Mouse (Mus musculus) CH12.LX (cell line): Measurements from ENCODE around the gene Prpf40b.

Experiments
- CTCF ChIP-seq, 2 experiments: IDR thresholded peaks in 1 of 2; conservative IDR thresholded peaks in 1 of 2; 2 replicates each; pipeline ENCODE4 v1.5.1; 2011 to 2012; ENCODE audit warnings: low read depth in 2 of 2, low read length in 2 of 2, improper control_type of control experiment in 1 of 2, inconsistent platforms in 1 of 2, mild to moderate bottlenecking in 1 of 2, moderate library complexity in 1 of 2
- ETS1 ChIP-seq: conservative IDR thresholded peaks from 2 replicates; pipeline ENCODE4 v1.6.1; 2012; ENCODE audit warnings: low read depth, mild to moderate bottlenecking, inconsistent platforms, low read length, improper control_type of control experiment, moderate library complexity
- MAX ChIP-seq: IDR thresholded peaks from 2 replicates; pipeline ENCODE4 v1.6.1; 2011; ENCODE audit warnings: low read length, improper control_type of control experiment
- MEF2A ChIP-seq: IDR thresholded peaks from 2 replicates; pipeline ENCODE4 v1.6.1; 2014; ENCODE audit warnings: low read depth, mild to moderate bottlenecking, inconsistent platforms, low read length, improper control_type of control experiment, borderline replicate concordance
- MXI1 ChIP-seq: IDR thresholded peaks from 2 replicates; pipeline ENCODE4 v1.6.1; 2011; ENCODE audit warnings: mild to moderate bottlenecking, low read depth, low read length, improper control_type of control experiment
- MYC ChIP-seq: IDR thresholded peaks from 2 replicates; pipeline ENCODE4 v1.6.1; 2011; ENCODE audit warnings: low read depth, mild to moderate bottlenecking, improper control_type of control experiment, low read length
- POLR2A ChIP-seq: IDR thresholded peaks from 2 replicates; pipeline ENCODE4 v1.6.1; 2011; ENCODE audit warnings: low read depth, mild to moderate bottlenecking, improper control_type of control experiment, low read length
- POLR2AphosphoS2 ChIP-seq: IDR thresholded peaks from 2 replicates; pipeline ENCODE4 v1.6.1; 2011; ENCODE audit warnings: low read depth, low read length, improper control_type of control experiment
- RAD21 ChIP-seq: IDR thresholded peaks from 2 replicates; pipeline ENCODE4 v1.6.1; 2011; ENCODE audit warnings: low read depth, mild to moderate bottlenecking, low read length, improper control_type of control experiment, moderate library complexity
- SIN3A ChIP-seq: IDR thresholded peaks from 2 replicates; pipeline ENCODE4 v1.6.1; 2012; ENCODE audit warnings: low read length, improper control_type of control experiment, inconsistent platforms
- TCF12 ChIP-seq: IDR thresholded peaks from 2 replicates; pipeline ENCODE4 v1.6.1; 2014; ENCODE audit warnings: low read depth, mild to moderate bottlenecking, inconsistent platforms, low read length, improper control_type of control experiment
- USF2 ChIP-seq: conservative IDR thresholded peaks from 2 replicates; pipeline ENCODE4 v1.6.1; 2011; ENCODE audit warnings: low read depth, low read length, improper control_type of control experiment
- ZMIZ1 ChIP-seq: IDR thresholded peaks from 2 replicates; pipeline ENCODE4 v1.6.1; 2012; ENCODE audit warnings: low read depth, mild to moderate bottlenecking, inconsistent platforms, low read length, improper control_type of control experiment

GRCm38 (mm10) chr15:99351610-99352009, 56.7 kb downstream of the Prpf40b start:
- TF ChIP-seq MYC (peak; percentile 84), POLR2A (no peak), MAX (peak; percentile 72; the same call in 1 of the 2 replicates), CTCF (conservative IDR thresholded peaks at IDR 0.05 in 1 of 2, IDR thresholded peaks at IDR 0.05 in 1 of 2; ENCODE audit: low read depth in 2 of 2, low read length in 2 of 2) (no peak), ETS1 (peak; percentile 93), USF2 (no peak), RAD21 (no peak), POLR2AphosphoS2 (no peak), TCF12 (peak; percentile 81), ZMIZ1 (no peak), MEF2A (peak; percentile 98), SIN3A (peak; percentile 79), MXI1 (peak; percentile 47; the same call in 1 of the 2 replicates)
